Mouse (Mus musculus) liver, adult 10 weeks (tissue): ENCODE measurements around the gene Mup7. TPM values are rescaled to one million over a fixed set of nuclear protein-coding genes. Genes with fewer than 3 reads are reported as not detected.

Experiments
- polyA plus RNA-seq: library from polyadenylated mRNA; stranded (reverse); fragments of 350-450 nt; fragmentation: Illumina TruSeq; extraction: RNeasy Lipid Tissue Mini Kit (QIAGEN cat#74804); gene quantifications from one replicate; pipeline ENCODE4 v1.2.3, GENCODE M21; 2014; ENCODE audit warnings: low read depth, low replicate concordance

Gene Mup7
- polyA plus RNA-seq: 41.2 TPM

DNA sequence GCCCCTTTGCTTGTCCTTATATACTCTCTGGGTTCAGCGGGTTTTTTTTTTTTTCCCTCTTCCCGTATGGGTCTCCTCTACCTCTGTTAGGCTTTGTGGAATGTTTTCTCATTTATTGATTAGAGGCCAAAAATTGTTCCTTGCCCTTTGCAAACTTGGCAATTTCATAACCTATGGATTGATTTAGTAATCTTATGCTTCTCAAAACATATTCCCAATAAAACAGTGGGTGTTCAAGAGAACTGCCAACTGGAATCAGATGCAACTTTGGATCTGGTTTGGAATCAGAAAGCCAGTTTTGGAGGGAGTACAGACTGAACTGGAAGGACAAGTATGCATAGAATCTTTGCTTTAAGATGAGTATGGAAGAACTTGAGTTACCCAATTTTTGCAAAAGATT lies at the start of gene Mup7:
Mup7 (minus strand) TSS at position 101 of the 400 bp plus-strand sequence.

Other genes with a start within 250 kb of the Mup7 start
- gene Slc46a2, start 155.4 kb downstream of the Mup7 start, polyA plus RNA-seq: not detected
- gene Mup4, start 109.8 kb downstream of the Mup7 start, polyA plus RNA-seq: not detected
- gene Mup6, start 106.2 kb downstream of the Mup7 start, polyA plus RNA-seq: 0.66 TPM
- 132 TPM for gene Mup2, start 83.8 kb upstream of the Mup7 start, polyA plus RNA-seq
- gene Mup8, start 152.1 kb upstream of the Mup7 start, polyA plus RNA-seq: 1.2 TPM